ENCODE assay signal across 11 mouse cellular contexts in the genomic region with DNA sequence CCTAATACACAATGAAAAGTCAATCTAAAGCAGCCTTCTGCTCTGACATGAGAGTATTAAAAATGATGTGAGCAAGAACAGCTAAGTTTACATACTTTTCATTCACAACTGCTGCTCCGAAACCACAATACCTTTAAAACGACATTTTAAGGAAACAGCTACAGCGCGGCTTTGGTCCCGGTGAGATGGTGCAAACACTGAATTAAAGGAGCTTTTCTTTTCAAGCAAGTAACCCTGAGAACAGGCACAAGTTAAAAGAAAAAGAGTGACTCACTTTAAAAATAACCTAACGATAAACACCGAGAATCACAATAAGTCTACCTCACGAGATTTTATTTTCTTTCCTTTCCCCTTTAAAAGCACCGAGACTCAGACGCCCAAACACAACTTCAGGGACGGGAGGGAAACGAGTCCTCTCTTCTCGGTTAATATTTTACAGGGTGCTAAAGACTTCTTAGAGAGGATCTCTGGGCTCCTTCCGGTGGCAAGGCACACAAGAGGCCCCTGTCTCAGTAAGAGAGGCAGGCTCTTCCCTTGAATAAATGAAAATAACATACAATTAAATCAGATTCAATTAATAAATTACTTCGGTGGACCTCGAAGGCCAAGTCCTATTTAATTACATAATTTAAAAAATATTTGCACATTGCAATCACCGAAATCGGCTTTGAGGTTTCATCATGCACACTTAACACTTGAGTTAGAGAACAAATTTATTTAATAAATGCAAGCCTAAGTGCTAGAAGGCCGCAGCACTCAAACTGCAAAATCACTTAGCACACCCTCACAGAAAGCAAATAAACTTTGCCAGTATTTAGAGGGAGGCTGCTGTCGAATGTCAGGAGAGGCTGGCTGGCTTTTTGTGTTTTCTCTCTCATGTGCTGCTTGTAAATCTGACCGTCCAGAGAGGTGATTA.
A peak's percentile ranks its signal among the peaks of the same experiment; 100 is the strongest.
DNase-seq lines count a peak whose midpoint lies in the region; ATAC-seq and TF ChIP-seq lines count a peak whose summit lies in the region.
"Had no signal": no experiment of that assay in that cellular context is flagged by ENCODE, and none has a peak within 500 bp of the region (broad histone marks: within the 10 kb centered on the region; RNA-seq: fewer than 3 reads in every experiment).

No protein-coding gene starts in this region.

- peak; percentile 16; the same call in 1 of the 2 replicates for ATAC-seq in kidney, embryonic 16.5 days (ENCODE audit: low FRiP score, low TSS enrichment)
- peak; percentile 76 for ATAC-seq in lung, embryonic 16.5 days (ENCODE audit: low read depth)
- ATAC-seq in erythroblast, adult 5-6 weeks (replicated peaks; ENCODE audit: low FRiP score, poor library complexity, severe bottlenecking) = no peak
- ATAC-seq: forebrain, embryonic 16.5 days had no signal

- DNase-seq in spleen, adult 2 months (ENCODE audit: low read depth in 1 of 2, low spot score in 2 of 2) = no peak
- DNase-seq in spleen, adult 12 weeks (ENCODE audit: low spot score) = no peak
- no peak for DNase-seq in frontal cortex, postnatal 10 days (ENCODE audit: low spot score in 2 of 2)
- no peak for DNase-seq in retina, postnatal 1 day
- DNase-seq in testis, postnatal 10 days (ENCODE audit: low spot score) = no peak
- DNase-seq: cerebellum, postnatal 36 days; right cerebral cortex, postnatal 14 days had no signal

- peaks cover 23% of the 10 kb centered on the region; the same call in 1 of the 2 replicates for H3K4me1 ChIP-seq in spleen, adult 2 months (ENCODE audit: control insufficient read depth, insufficient read depth, insufficient read length)
- peaks cover 24% of the 10 kb centered on the region for H3K4me1 ChIP-seq in kidney, embryonic 16.5 days (ENCODE audit: insufficient read depth, low read length)
- H3K4me1 ChIP-seq in lung, embryonic 16.5 days (replicated peaks; ENCODE audit: control insufficient read depth, insufficient read depth, low read length) = peaks cover 15% of the 10 kb centered on the region

- no peaks in the 10 kb centered on the region for H3K27me3 ChIP-seq in spleen, adult 2 months (ENCODE audit: control insufficient read depth, insufficient read depth, low read length)
- no peaks in the 10 kb centered on the region for H3K27me3 ChIP-seq in kidney, embryonic 16.5 days (ENCODE audit: insufficient read depth, low read length)
- no peaks in the 10 kb centered on the region for H3K27me3 ChIP-seq in lung, embryonic 16.5 days (ENCODE audit: control insufficient read depth, insufficient read depth, low read depth, low read length)

- WGBS in spleen, adult 2 months = 30% methylated on average over 21 of the region's 21 CpGs
- 32% methylated on average over 21 of the region's 21 CpGs for WGBS in kidney, embryonic 16.5 days
- 15% methylated on average over 21 of the region's 21 CpGs for WGBS in lung, embryonic 16.5 days

- H3K4me3 ChIP-seq in spleen, adult 2 months (ENCODE audit: extremely low read depth, insufficient read depth, insufficient read length) = no peak overlapping the region; the same call in 1 of the 2 replicates
- peak overlapping the region; percentile 13; the same call in 1 of the 2 replicates for H3K4me3 ChIP-seq in kidney, embryonic 16.5 days (ENCODE audit: low read length)
- H3K4me3 ChIP-seq in lung, embryonic 16.5 days (ENCODE audit: low read length) = peak overlapping the region; percentile 20; the same call in 1 of the 2 replicates

- H3K9ac ChIP-seq in kidney, embryonic 16.5 days (replicated peaks; ENCODE audit: low read length) = no peak overlapping the region
- peak overlapping the region; percentile 26; the same call in 1 of the 2 replicates for H3K9ac ChIP-seq in lung, embryonic 16.5 days (ENCODE audit: low read length)

- no peaks in the 10 kb centered on the region for H3K9me3 ChIP-seq in kidney, embryonic 16.5 days (ENCODE audit: low read length)
- no peaks in the 10 kb centered on the region for H3K9me3 ChIP-seq in lung, embryonic 16.5 days (ENCODE audit: control insufficient read depth, low read length)

- no peak for TF ChIP-seq CTCF in spleen, adult 2 months (IDR thresholded peaks at IDR 0.05; ENCODE audit: extremely low read depth, insufficient read depth, insufficient read length, insufficient replicate concordance)

- peak overlapping the region; percentile 32; the same call in 1 of the 2 replicates for H3K4me2 ChIP-seq in kidney, embryonic 16.5 days (replicated peaks; ENCODE audit: low read depth, low read length)
- peak overlapping the region; percentile 13 for H3K4me2 ChIP-seq in lung, embryonic 16.5 days (ENCODE audit: low read depth, low read length)

- H3K36me3 ChIP-seq in spleen, adult 2 months (ENCODE audit: control insufficient read depth, insufficient read depth, low read length) = no peaks in the 10 kb centered on the region
- no peaks in the 10 kb centered on the region for H3K36me3 ChIP-seq in kidney, embryonic 16.5 days (ENCODE audit: insufficient read depth, low read length)
- no peaks in the 10 kb centered on the region for H3K36me3 ChIP-seq in lung, embryonic 16.5 days (ENCODE audit: control insufficient read depth, insufficient read depth, low read length)

- TF ChIP-seq POLR2A in spleen, adult 2 months (IDR thresholded peaks at IDR 0.05; ENCODE audit: low read depth, low read length) = no peak

- peak overlapping the region; percentile 18; the same call in 1 of the 2 replicates for H3K27ac ChIP-seq in spleen, adult 2 months (ENCODE audit: insufficient read depth, low read length)
- H3K27ac ChIP-seq in kidney, embryonic 16.5 days (ENCODE audit: low read length) = peak overlapping the region; percentile 54
- peak overlapping the region; percentile 81 for H3K27ac ChIP-seq in lung, embryonic 16.5 days (ENCODE audit: low read length)

Comparison
In these comparisons a context has a peak if more than half of its experiments do, and no peak if none do; other contexts are left out.
1. H3K27ac ChIP-seq: peak in every context shown above with its lines; median percentile 81 in lung, embryonic 16.5 days; 54 in kidney, embryonic 16.5 days; 18 in spleen, adult 2 months.